Mouse (Mus musculus) heart, embryonic 16.5 days (tissue): Measurements from ENCODE around the gene Ugdh. TPM values are rescaled to one million over a fixed set of nuclear protein-coding genes. Genes with fewer than 3 reads are reported as not detected.

Experiments
- ATAC-seq: fragments of 200-750 bp; cut with Nextera tagmentation; replicated peaks from 2 replicates; pipeline ENCODE4 v1.8.0; 2017; ENCODE audit warnings: moderate number of reproducible peaks; ENCODE audit not compliant: insufficient read depth, low FRiP score; ENCODE audit errors: extremely low read depth
- H3K27ac ChIP-seq: fragments of 300-500 bp; sonication (generic); 2 replicates; pipeline ENCODE4 v1.5.1; 2014; ENCODE audit warnings: mild to moderate bottlenecking, low read length, control low read depth, moderate library complexity
- H3K27me3 ChIP-seq: fragments of 300-500 bp; sonication (generic); 2 replicates; pipeline ENCODE4 v1.6.1; 2014; ENCODE audit warnings: low read length, mixed read lengths; ENCODE audit not compliant: control insufficient read depth, insufficient read depth
- H3K36me3 ChIP-seq: fragments of 300-500 bp; sonication (generic); 2 replicates; pipeline ENCODE4 v1.6.1; 2014; ENCODE audit not compliant: control insufficient read depth, insufficient read depth
- H3K4me1 ChIP-seq: fragments of 300-500 bp; sonication (generic); 2 replicates; pipeline ENCODE4 v1.6.1; 2014; ENCODE audit warnings: low read length, mixed read lengths; ENCODE audit not compliant: control insufficient read depth, insufficient read depth
- H3K4me2 ChIP-seq: fragments of 300-500 bp; sonication (generic); 2 replicates; pipeline ENCODE4 v1.6.1; 2014; ENCODE audit warnings: low read depth, mild to moderate bottlenecking, control low read depth, low read length
- H3K4me3 ChIP-seq: fragments of 300-500 bp; sonication (generic); 2 replicates; pipeline ENCODE4 v1.5.1; 2014; ENCODE audit warnings: mild to moderate bottlenecking, control low read depth, low read length
- H3K9ac ChIP-seq: fragments of 300-500 bp; sonication (generic); 2 replicates; pipeline ENCODE4 v1.6.1; 2014; ENCODE audit warnings: low read length, control low read depth
- H3K9me3 ChIP-seq: fragments of 300-500 bp; sonication (generic); replicated peaks from 2 replicates; pipeline ENCODE4 v1.6.1; 2016; ENCODE audit warnings: low read length; ENCODE audit not compliant: control insufficient read depth
- WGBS: fragments of 180-500 bp; shearing (Covaris S2); extraction: QIAGEN DNeasy Blood & Tissue Kit; methylation state at CpG from one replicate; pipeline ENCODE4 v1.1.7; 2014; 5-methylcytosine and 5-hydroxymethylcytosine counted together
- polyA plus RNA-seq: library from polyadenylated mRNA; unstranded; fragments of >200 nt; fragmentation: Nextera tagmentation; extraction: Ambion mirVana; gene quantifications from 2 replicates; pipeline ENCODE4 v1.2.1, GENCODE M21; 2015

Gene Ugdh
- polyA plus RNA-seq, 1 experiment from 2014 or later, result 65.3 TPM

DNA sequence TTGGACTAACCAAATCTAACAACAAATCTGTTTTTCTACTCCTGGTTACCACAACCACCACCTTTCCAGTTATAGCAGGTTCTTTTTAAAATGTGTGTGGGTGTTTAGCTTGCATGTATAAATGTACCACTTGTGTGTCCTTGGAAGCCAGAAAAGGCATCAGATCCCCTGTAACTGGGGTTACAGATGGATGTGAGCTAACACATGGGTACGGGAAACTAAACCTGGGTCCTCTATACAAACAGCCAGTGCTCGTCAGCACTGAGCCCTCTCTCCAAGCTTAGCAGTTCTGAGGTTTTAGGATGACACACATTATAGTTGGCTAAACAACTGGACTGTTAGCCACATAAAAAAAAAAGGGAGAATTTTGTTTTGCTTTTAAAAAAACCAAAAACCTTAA, 50.0 kb downstream of the Ugdh start:
- Histone ChIP-seq H3K27me3 (no peaks in the 10 kb centered on the region), H3K9me3 (no peaks in the 10 kb centered on the region), H3K9ac (no peak overlapping the region), H3K36me3 (peaks cover 28% of the 10 kb centered on the region), H3K4me3 (no peak overlapping the region), H3K27ac (no peak overlapping the region), H3K4me2 (no peak overlapping the region), H3K4me1 (peaks cover 19% of the 10 kb centered on the region)
- 70% methylated on average over 2 of the region's 2 CpGs for WGBS
- ATAC-seq, result no peak

- no peaks in the 10 kb centered on the region for H3K36me3 ChIP-seq
- no peak for ATAC-seq
- no peak overlapping the region for H3K4me2 ChIP-seq
- H3K4me1 ChIP-seq, result no peaks in the 10 kb centered on the region
- H3K9ac ChIP-seq, result no peak overlapping the region
- H3K9me3 ChIP-seq, result no peaks in the 10 kb centered on the region
- no peak overlapping the region for H3K27ac ChIP-seq
- 76% methylated on average over 7 of the region's 7 CpGs for WGBS
- H3K4me3 ChIP-seq, result no peak overlapping the region
- no peaks in the 10 kb centered on the region for H3K27me3 ChIP-seq
Measured at GRCm38 (mm10) chr5:65374746-65375145, 61.0 kb downstream of the Ugdh start.

GRCm38 (mm10) chr5:65371551-65371950, 64.2 kb downstream of the Ugdh start:
- H3K4me1 ChIP-seq, result no peaks in the 10 kb centered on the region
- no peak for ATAC-seq
- H3K4me2 ChIP-seq, result no peak overlapping the region
- no peaks in the 10 kb centered on the region for H3K36me3 ChIP-seq
- no peaks in the 10 kb centered on the region for H3K27me3 ChIP-seq
- H3K27ac ChIP-seq, result no peak overlapping the region
- no peak overlapping the region for H3K9ac ChIP-seq
- WGBS, result 92% methylated on average over 7 of the region's 7 CpGs
- H3K4me3 ChIP-seq, result no peak overlapping the region
- no peaks in the 10 kb centered on the region for H3K9me3 ChIP-seq

- Histone ChIP-seq H3K4me2 (no peak overlapping the region), H3K9ac (no peak overlapping the region), H3K27ac (no peak overlapping the region), H3K4me3 (no peak overlapping the region), H3K9me3 (no peaks in the 10 kb centered on the region), H3K36me3 (no peaks in the 10 kb centered on the region), H3K4me1 (no peaks in the 10 kb centered on the region), H3K27me3 (no peaks in the 10 kb centered on the region; the same call in 1 of the 2 replicates)
- no peak for ATAC-seq
- WGBS, result 60% methylated on average over 11 of the region's 11 CpGs
Measured at GRCm38 (mm10) chr5:65367837-65368236, 67.9 kb downstream of the Ugdh start.

Other genes starting within 250 kb of the Ugdh start
- gene Wdr19, start 236.3 kb downstream of the Ugdh start, polyA plus RNA-seq, result 5.0 and 5.6 TPM in 2 replicates
- 50.1 and 55.2 TPM in 2 replicates for gene Rfc1, start 100.3 kb downstream of the Ugdh start, polyA plus RNA-seq
- not detected in 2 replicates for gene Klb, start 87.6 kb downstream of the Ugdh start, polyA plus RNA-seq
- gene Rpl9, start 44.5 kb downstream of the Ugdh start, polyA plus RNA-seq, result 586 and 596 TPM in 2 replicates
- gene Lias, start 44.5 kb downstream of the Ugdh start, polyA plus RNA-seq, result 59.8 and 60.9 TPM in 2 replicates
- 0.91 and 2.3 TPM in 2 replicates for gene Gm43552, start 56.9 kb upstream of the Ugdh start, polyA plus RNA-seq
- 116 and 141 TPM in 2 replicates for gene Smim14, start 101.2 kb upstream of the Ugdh start, polyA plus RNA-seq
- 117 and 132 TPM in 2 replicates for gene Ube2k, start 101.3 kb upstream of the Ugdh start, polyA plus RNA-seq